Mouse (Mus musculus) frontal cortex, postnatal 25 days (tissue): ENCODE data around the gene Kpna3.

Experiments used
- DNase-seq, 2 experiments: peaks; one replicate each; pipeline ENCODE4 v3.0.0; 2022; ENCODE audit warnings: low spot score in 2 of 2

Kpna3 gene

DNA sequence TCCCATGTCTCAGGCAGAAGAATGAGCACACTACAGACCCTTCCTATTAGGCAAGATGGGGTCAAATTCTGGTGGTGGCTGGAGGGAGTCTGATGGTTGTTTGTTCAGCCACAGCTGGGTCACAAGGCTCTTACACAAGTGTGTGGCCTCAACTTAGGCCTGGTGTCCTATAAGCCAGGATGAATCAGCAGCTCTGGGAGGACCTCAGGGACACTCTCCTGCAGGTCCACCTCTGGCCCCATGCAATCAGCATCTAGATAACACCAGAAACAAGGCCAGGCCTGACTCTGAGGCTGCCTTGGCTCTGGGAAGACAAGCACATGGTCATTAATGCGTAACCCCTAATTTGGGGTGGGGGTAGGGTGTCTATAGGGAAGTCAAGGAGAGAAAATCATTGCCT lies 118.9 kb downstream of the Kpna3 start:
- no peak for DNase-seq

DNA sequence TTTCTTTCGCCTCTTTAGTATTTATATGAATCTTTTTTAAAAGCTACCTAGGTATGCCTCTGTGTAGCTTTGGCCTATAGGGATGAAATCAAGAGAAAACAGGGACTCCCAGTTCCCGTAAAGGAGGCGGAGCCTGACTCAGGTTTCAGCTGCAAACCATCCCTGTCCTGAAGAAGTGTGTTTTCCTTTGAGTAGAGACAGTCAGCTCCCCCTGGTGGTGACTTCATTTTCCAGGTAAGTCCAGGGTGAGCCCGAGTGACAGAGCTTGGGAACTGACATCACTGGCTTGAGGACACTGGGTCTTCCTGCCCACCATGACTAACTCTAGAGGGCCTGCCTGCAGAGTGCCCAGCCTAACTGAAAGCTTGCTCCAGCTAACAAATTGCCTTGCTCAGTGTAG lies 122.8 kb downstream of the Kpna3 start:
- peak; percentile 31 to 46 for DNase-seq
